Mouse (Mus musculus) heart, embryonic 14.5 days (tissue): ENCODE measurements around the gene Ddrgk1. TPM values are rescaled to one million over a fixed set of nuclear protein-coding genes. Genes with fewer than 3 reads are reported as not detected.

Experiments used
- ATAC-seq: fragments of 200-750 bp; cut with Nextera tagmentation; 2 replicates; pipeline ENCODE4 v1.8.0; 2017; ENCODE audit warnings: low read depth, moderate TSS enrichment; ENCODE audit not compliant: insufficient number of reproducible peaks, insufficient read depth, low FRiP score
- H3K27ac ChIP-seq, 2 experiments: fragments of 200-500 bp in 1 of 2; fragments of 300-500 bp in 1 of 2; sonication (generic) in 1 of 2; replicated peaks in 1 of 2; 2 replicates each; pipeline ENCODE4 v1.5.1; 2012 to 2014; ENCODE audit warnings: low read depth in 2 of 2, low read length in 2 of 2, control low read depth in 1 of 2, mild to moderate bottlenecking in 1 of 2, mixed read lengths in 1 of 2; ENCODE audit not compliant: control insufficient read depth in 1 of 2, insufficient read depth in 1 of 2
- H3K27me3 ChIP-seq: fragments of 300-500 bp; sonication (generic); 2 replicates; pipeline ENCODE4 v1.6.1; 2014; ENCODE audit warnings: mild to moderate bottlenecking, low read length, control low read depth; ENCODE audit not compliant: control insufficient read depth, insufficient read depth
- H3K36me3 ChIP-seq: fragments of 300-500 bp; sonication (generic); 2 replicates; pipeline ENCODE4 v1.6.1; 2014; ENCODE audit warnings: mild to moderate bottlenecking, control low read depth, low read length, mixed read lengths; ENCODE audit not compliant: control insufficient read depth, insufficient read depth
- H3K4me1 ChIP-seq, 2 experiments: fragments of 200-500 bp in 1 of 2; fragments of 300-500 bp in 1 of 2; sonication (generic) in 1 of 2; 2 replicates each; pipeline ENCODE4 v1.6.1; 2012 to 2014; ENCODE audit warnings: low read length in 2 of 2, control low read depth in 1 of 2, mixed read lengths in 1 of 2; ENCODE audit not compliant: control insufficient read depth in 2 of 2, insufficient read depth in 2 of 2
- H3K4me2 ChIP-seq: fragments of 300-500 bp; sonication (generic); 2 replicates; pipeline ENCODE4 v1.6.1; 2014; ENCODE audit warnings: mild to moderate bottlenecking, low read length
- H3K4me3 ChIP-seq, 2 experiments: fragments of 200-500 bp in 1 of 2; fragments of 300-500 bp in 1 of 2; sonication (generic) in 1 of 2; 2 replicates each; pipeline ENCODE4 v1.5.1; 2012 to 2014; ENCODE audit warnings: low read length in 2 of 2, mild to moderate bottlenecking in 2 of 2, control low read depth in 1 of 2, low read depth in 1 of 2, moderate library complexity in 1 of 2; ENCODE audit not compliant: control insufficient read depth in 1 of 2, insufficient read depth in 1 of 2
- H3K9ac ChIP-seq: fragments of 300-500 bp; sonication (generic); 2 replicates; pipeline ENCODE4 v1.6.1; 2014; ENCODE audit warnings: mild to moderate bottlenecking, low read length
- H3K9me3 ChIP-seq: fragments of 300-500 bp; sonication (generic); 2 replicates; pipeline ENCODE4 v1.6.1; 2016; ENCODE audit warnings: low read length, control low read depth; ENCODE audit not compliant: control insufficient read depth
- WGBS: fragments of 180-500 bp; shearing (Covaris S2); extraction: QIAGEN DNeasy Blood & Tissue Kit; methylation state at CpG from one replicate; pipeline ENCODE4 v1.1.7; 2014; 5-methylcytosine and 5-hydroxymethylcytosine counted together
- polyA plus RNA-seq: library from polyadenylated mRNA; unstranded; fragments of >200 nt; fragmentation: Nextera tagmentation; extraction: Ambion mirVana; gene quantifications from 2 replicates; pipeline ENCODE4 v1.2.1, GENCODE M21; 2014

Ddrgk1 gene
- polyA plus RNA-seq, 1 experiment from 2014 or later = 44.8 TPM

DNA sequence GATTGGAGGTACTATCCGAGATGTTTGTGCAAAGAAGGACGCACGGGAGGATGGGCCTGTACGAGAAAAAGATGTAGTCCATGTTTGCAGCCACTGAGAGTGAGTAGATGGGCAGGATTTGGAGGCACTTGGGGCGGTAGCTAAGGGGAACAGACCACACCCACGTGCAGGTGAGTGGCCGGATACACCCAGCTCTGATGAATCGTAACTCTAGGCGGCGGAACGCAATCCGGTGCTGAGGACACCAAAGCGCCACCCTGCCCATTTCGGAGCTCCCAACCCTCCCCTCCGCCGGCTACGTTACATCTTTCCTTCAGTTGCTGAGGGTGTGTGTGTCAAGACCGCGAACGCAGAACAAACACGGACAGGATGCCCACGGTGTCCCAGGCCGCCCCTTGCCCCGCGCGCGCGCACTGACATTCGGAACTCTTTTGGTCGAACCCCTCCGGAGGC is 32.3 kb upstream of the Ddrgk1 start:
- WGBS = 1% methylated on average over 31 of the region's 31 CpGs
- peaks cover 43% of the 10 kb centered on the region for H3K27me3 ChIP-seq

DNA sequence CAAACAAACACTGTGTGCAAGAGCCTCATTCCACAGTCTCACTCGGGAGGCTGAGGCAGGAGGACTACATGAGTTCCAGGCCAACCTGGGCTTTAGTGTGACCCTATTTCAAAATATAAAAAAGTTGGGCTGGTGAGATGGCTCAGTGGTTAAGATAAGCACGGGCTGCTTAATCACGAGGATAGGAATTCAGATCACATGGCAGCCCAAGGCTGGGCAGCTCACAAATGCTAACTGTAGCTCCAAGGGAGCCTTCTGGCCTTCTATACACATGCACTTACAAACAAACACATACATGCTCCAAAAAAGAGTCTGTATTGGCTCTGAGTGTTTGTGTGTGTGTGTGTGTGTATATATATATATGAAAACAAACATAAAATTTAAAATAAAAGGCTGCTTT is 29.1 kb upstream of the Ddrgk1 start:
- Histone ChIP-seq H3K9ac (no peak overlapping the region), H3K4me3 (no peak overlapping the region), H3K27ac (no peak overlapping the region), H3K36me3 (no peaks in the 10 kb centered on the region), H3K27me3 (peaks cover 33% of the 10 kb centered on the region), H3K9me3 (no peaks in the 10 kb centered on the region), H3K4me1 (peaks cover 6 to 11% of the 10 kb centered on the region in 2 experiments; a peak in 3 of 4 replicates), H3K4me2 (no peak overlapping the region)
- WGBS = 37% methylated on average over 3 of the region's 3 CpGs
- ATAC-seq = no peak

More for the DNA sequence above, 32.3 kb upstream of the Ddrgk1 start:
- Histone ChIP-seq H3K4me1 (peaks cover 6 to 11% of the 10 kb centered on the region in 2 experiments; a peak in 3 of 4 replicates), H3K36me3 (no peaks in the 10 kb centered on the region), H3K4me2 (peak overlapping the region; percentile 100), H3K27ac (no peak overlapping the region), H3K9ac (peak overlapping the region; percentile 67), H3K4me3 (peak overlapping the region; percentile 49 to 62), H3K9me3 (no peaks in the 10 kb centered on the region)
- ATAC-seq = no peak

GRCm38 (mm10) chr2:130689011-130689410 is 24.6 kb upstream of the Ddrgk1 start:
- H3K27me3 ChIP-seq = no peaks in the 10 kb centered on the region
- no peaks in the 10 kb centered on the region for H3K4me1 ChIP-seq
- H3K9me3 ChIP-seq = no peaks in the 10 kb centered on the region
- no peak for ATAC-seq
- H3K4me3 ChIP-seq = no peak overlapping the region
- 51% methylated on average over 2 of the region's 2 CpGs for WGBS
- H3K27ac ChIP-seq = no peak overlapping the region
- 0 out of 2 replicates have a peak, but pooled peaks cover 5% of the 10 kb centered on the region for H3K36me3 ChIP-seq
- no peak overlapping the region for H3K9ac ChIP-seq
- H3K4me2 ChIP-seq = no peak overlapping the region

- 85% methylated on average over 9 of the region's 9 CpGs for WGBS
- peaks cover 41% of the 10 kb centered on the region for H3K36me3 ChIP-seq
These were observed 21.0 kb upstream of the Ddrgk1 start for GRCm38 (mm10) chr2:130685426-130685825.

DNA sequence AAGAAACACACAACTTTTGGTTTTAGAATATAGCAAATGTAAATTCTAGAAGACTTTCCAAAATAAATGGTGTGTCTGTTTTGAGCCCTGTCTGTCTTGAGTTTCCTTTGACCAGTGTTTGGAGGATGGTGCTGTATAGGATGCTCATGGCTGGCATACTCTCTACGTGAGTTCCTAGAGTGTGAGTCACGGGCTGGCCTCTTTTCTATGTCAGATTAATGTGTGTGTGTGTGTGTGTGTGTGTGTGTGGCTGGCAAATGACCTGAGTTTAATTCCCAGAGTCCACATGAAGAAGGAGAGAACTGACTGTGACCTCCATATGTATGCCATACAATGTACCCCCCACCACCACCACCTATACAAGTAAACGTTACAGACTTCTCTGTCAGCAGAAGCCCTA is 17.1 kb upstream of the Ddrgk1 start:
- H3K27me3 ChIP-seq = no peaks in the 10 kb centered on the region
- H3K4me2 ChIP-seq = no peak overlapping the region
- no peak overlapping the region for H3K27ac ChIP-seq
- no peaks in the 10 kb centered on the region for H3K4me1 ChIP-seq
- no peak overlapping the region for H3K9ac ChIP-seq
- WGBS = 74% methylated on average over 3 of the region's 3 CpGs
- H3K9me3 ChIP-seq = no peaks in the 10 kb centered on the region
- H3K36me3 ChIP-seq = peaks cover 80% of the 10 kb centered on the region
- no peak for ATAC-seq
- no peak overlapping the region for H3K4me3 ChIP-seq

More at GRCm38 (mm10) chr2:130685426-130685825, 21.0 kb upstream of the Ddrgk1 start:
- Histone ChIP-seq H3K9me3 (no peaks in the 10 kb centered on the region), H3K4me1 (no peaks in the 10 kb centered on the region), H3K4me3 (no peak overlapping the region), H3K4me2 (no peak overlapping the region), H3K27ac (no peak overlapping the region), H3K27me3 (no peaks in the 10 kb centered on the region), H3K9ac (no peak overlapping the region)
- no peak for ATAC-seq

- Histone ChIP-seq H3K27ac (no peak overlapping the region), H3K4me3 (no peak overlapping the region), H3K4me2 (no peak overlapping the region), H3K9ac (no peak overlapping the region), H3K4me1 (no peaks in the 10 kb centered on the region), H3K9me3 (no peaks in the 10 kb centered on the region), H3K36me3 (peaks cover 96% of the 10 kb centered on the region), H3K27me3 (no peaks in the 10 kb centered on the region)
- WGBS = 92% methylated on average over 6 of the region's 6 CpGs
- ATAC-seq = no peak
These were observed 15.4 kb upstream of the Ddrgk1 start for GRCm38 (mm10) chr2:130679899-130680298.

GRCm38 (mm10) chr2:130679154-130679553 is 14.7 kb upstream of the Ddrgk1 start:
- H3K9ac ChIP-seq = no peak overlapping the region
- no peak overlapping the region for H3K27ac ChIP-seq
- H3K27me3 ChIP-seq = no peaks in the 10 kb centered on the region
- no peak overlapping the region for H3K4me2 ChIP-seq
- no peak for ATAC-seq
- H3K9me3 ChIP-seq = no peaks in the 10 kb centered on the region
- H3K4me3 ChIP-seq = no peak overlapping the region
- no peaks in the 10 kb centered on the region for H3K4me1 ChIP-seq
- WGBS = 93% methylated on average over 12 of the region's 12 CpGs
- H3K36me3 ChIP-seq = peaks cover 98% of the 10 kb centered on the region

DNA sequence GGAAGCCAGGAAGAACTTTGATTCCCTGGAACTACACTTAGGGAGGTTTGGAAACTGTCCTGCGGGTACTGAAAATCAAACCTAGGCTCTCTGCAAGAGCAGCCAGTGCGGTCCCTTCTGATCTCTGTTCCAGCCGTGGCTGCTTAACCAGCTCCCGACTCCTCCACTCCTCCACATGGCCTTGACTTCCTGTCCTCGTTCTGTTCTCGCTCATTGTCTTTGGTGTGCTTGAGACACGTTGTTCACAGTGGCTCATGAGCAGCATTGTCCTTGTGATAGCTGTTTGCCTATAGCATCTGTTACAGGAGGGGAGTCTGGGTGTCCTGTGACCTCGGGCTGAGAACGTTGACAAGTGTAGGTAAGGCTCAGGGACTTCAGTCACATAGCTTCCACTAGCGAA is 12.8 kb upstream of the Ddrgk1 start:
- no peaks in the 10 kb centered on the region for H3K9me3 ChIP-seq
- no peak overlapping the region for H3K4me2 ChIP-seq
- no peak overlapping the region for H3K4me3 ChIP-seq
- H3K4me1 ChIP-seq = no peaks in the 10 kb centered on the region
- no peak overlapping the region for H3K9ac ChIP-seq
- 80% methylated on average over 10 of the region's 10 CpGs for WGBS
- H3K36me3 ChIP-seq = peaks cover 98% of the 10 kb centered on the region
- H3K27me3 ChIP-seq = no peaks in the 10 kb centered on the region
- no peak overlapping the region for H3K27ac ChIP-seq
- no peak for ATAC-seq
